Mouse (Mus musculus) heart, embryonic 15.5 days (tissue): ENCODE results near the gene Crlf3. TPM values are rescaled to one million over a fixed set of nuclear protein-coding genes. Genes with fewer than 3 reads are reported as not detected.

Source experiments
- ATAC-seq: fragments of 200-750 bp; cut with Nextera tagmentation; replicated peaks from 2 replicates; pipeline ENCODE4 v1.8.0; 2017; ENCODE audit warnings: low read depth, moderate TSS enrichment; ENCODE audit not compliant: insufficient number of reproducible peaks, insufficient read depth, low FRiP score
- H3K27ac ChIP-seq: fragments of 300-500 bp; sonication (generic); 2 replicates; pipeline ENCODE4 v1.5.1; 2015; ENCODE audit warnings: mild to moderate bottlenecking, inconsistent platforms
- H3K27me3 ChIP-seq: fragments of 300-500 bp; sonication (generic); 2 replicates; pipeline ENCODE4 v1.6.1; 2015; ENCODE audit warnings: inconsistent platforms
- H3K36me3 ChIP-seq: fragments of 300-500 bp; sonication (generic); 2 replicates; pipeline ENCODE4 v1.6.1; 2015; ENCODE audit warnings: mild to moderate bottlenecking, inconsistent platforms
- H3K4me1 ChIP-seq: fragments of 300-500 bp; sonication (generic); replicated peaks from 2 replicates; pipeline ENCODE4 v1.6.1; 2015; ENCODE audit warnings: inconsistent platforms
- H3K4me2 ChIP-seq: fragments of 300-500 bp; sonication (generic); 2 replicates; pipeline ENCODE4 v1.6.1; 2015; ENCODE audit warnings: inconsistent platforms, mild to moderate bottlenecking, moderate library complexity
- H3K4me3 ChIP-seq: fragments of 300-500 bp; sonication (generic); 2 replicates; pipeline ENCODE4 v1.5.1; 2015; ENCODE audit warnings: mild to moderate bottlenecking, inconsistent platforms
- H3K9ac ChIP-seq: fragments of 300-500 bp; sonication (generic); 2 replicates; pipeline ENCODE4 v1.6.1; 2015; ENCODE audit warnings: mild to moderate bottlenecking, inconsistent platforms
- H3K9me3 ChIP-seq: fragments of 300-500 bp; sonication (generic); replicated peaks from 2 replicates; pipeline ENCODE4 v1.6.1; 2016; ENCODE audit warnings: inconsistent platforms
- WGBS: fragments of 180-500 bp; shearing (Covaris S2); methylation state at CpG from one replicate; pipeline ENCODE4 v1.1.7; 2015; ENCODE audit warnings: mixed read lengths; 5-methylcytosine and 5-hydroxymethylcytosine counted together
- polyA plus RNA-seq: library from polyadenylated mRNA; unstranded; fragments of >200 nt; fragmentation: Nextera tagmentation; extraction: Ambion mirVana; gene quantifications from 2 replicates; pipeline ENCODE4 v1.2.1, GENCODE M21; 2015

Gene Crlf3
- 29.2 and 37.4 TPM in 2 replicates for polyA plus RNA-seq

GRCm38 (mm10) chr11:80080826-80081728 lies at the start of gene Crlf3:
TSS of gene Crlf3 (minus strand) at chr11:80080991.
- peak within 1 kb of the TSS; percentile 99 for H3K27ac ChIP-seq
- H3K4me3 ChIP-seq: peak within 1 kb of the TSS; percentile 100
- peak within 1 kb of the TSS; percentile 99 for H3K9ac ChIP-seq
- no peaks in the 10 kb centered on the region for H3K36me3 ChIP-seq
- no peaks in the 10 kb centered on the region for H3K9me3 ChIP-seq
- WGBS: 2% methylated on average over 54 of the region's 55 CpGs
- H3K27me3 ChIP-seq: no peaks in the 10 kb centered on the region
- H3K4me2 ChIP-seq: peak within 1 kb of the TSS; percentile 68
- ATAC-seq: peak; percentile 96
- H3K4me1 ChIP-seq: peaks cover 20% of the 10 kb centered on the region

- Histone ChIP-seq H3K27me3 (no peaks in the 10 kb centered on the region), H3K36me3 (peaks cover 58% of the 10 kb centered on the region), H3K4me2 (no peak overlapping the region), H3K9ac (no peak overlapping the region), H3K4me3 (no peak overlapping the region), H3K4me1 (no peaks in the 10 kb centered on the region), H3K9me3 (no peaks in the 10 kb centered on the region), H3K27ac (no peak overlapping the region)
- WGBS: 56% methylated on average over 1 of the region's 1 CpGs
- ATAC-seq: no peak
Measured at GRCm38 (mm10) chr11:80116411-80116810, 35.6 kb upstream of the Crlf3 start.

GRCm38 (mm10) chr11:80104407-80104806 lies 23.6 kb upstream of the Crlf3 start:
- H3K9ac ChIP-seq: no peak overlapping the region
- 74% methylated on average over 1 of the region's 1 CpGs for WGBS
- no peaks in the 10 kb centered on the region for H3K27me3 ChIP-seq
- no peak overlapping the region for H3K4me3 ChIP-seq
- no peak overlapping the region for H3K4me2 ChIP-seq
- peaks cover 28% of the 10 kb centered on the region for H3K36me3 ChIP-seq
- H3K27ac ChIP-seq: no peak overlapping the region
- no peaks in the 10 kb centered on the region for H3K4me1 ChIP-seq
- no peak for ATAC-seq
- H3K9me3 ChIP-seq: no peaks in the 10 kb centered on the region

DNA sequence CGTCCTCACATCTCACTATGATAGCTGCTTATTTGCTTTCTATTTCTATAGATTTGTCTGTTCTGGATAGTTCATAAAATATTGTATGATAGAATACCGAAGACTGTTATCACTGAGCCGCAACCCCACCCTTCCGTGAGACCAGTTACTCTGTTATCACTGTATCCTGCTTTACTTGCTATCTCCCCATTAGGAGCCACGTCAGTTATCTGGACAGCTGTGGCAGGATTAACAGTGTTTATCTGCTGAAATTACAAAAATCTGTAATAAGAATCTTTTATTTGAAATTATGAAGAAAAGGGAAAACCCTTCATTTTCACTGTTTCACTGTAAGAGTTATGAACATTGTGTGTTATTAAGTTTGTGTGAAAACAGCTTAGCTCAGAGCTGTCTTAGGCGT lies 20.5 kb upstream of the Crlf3 start:
- Histone ChIP-seq H3K4me2 (no peak overlapping the region), H3K36me3 (peaks cover 25% of the 10 kb centered on the region), H3K27me3 (no peaks in the 10 kb centered on the region), H3K4me3 (no peak overlapping the region), H3K9ac (no peak overlapping the region), H3K9me3 (no peaks in the 10 kb centered on the region), H3K4me1 (no peaks in the 10 kb centered on the region), H3K27ac (no peak overlapping the region)
- WGBS: 78% methylated on average over 6 of the region's 6 CpGs
- ATAC-seq: no peak

DNA sequence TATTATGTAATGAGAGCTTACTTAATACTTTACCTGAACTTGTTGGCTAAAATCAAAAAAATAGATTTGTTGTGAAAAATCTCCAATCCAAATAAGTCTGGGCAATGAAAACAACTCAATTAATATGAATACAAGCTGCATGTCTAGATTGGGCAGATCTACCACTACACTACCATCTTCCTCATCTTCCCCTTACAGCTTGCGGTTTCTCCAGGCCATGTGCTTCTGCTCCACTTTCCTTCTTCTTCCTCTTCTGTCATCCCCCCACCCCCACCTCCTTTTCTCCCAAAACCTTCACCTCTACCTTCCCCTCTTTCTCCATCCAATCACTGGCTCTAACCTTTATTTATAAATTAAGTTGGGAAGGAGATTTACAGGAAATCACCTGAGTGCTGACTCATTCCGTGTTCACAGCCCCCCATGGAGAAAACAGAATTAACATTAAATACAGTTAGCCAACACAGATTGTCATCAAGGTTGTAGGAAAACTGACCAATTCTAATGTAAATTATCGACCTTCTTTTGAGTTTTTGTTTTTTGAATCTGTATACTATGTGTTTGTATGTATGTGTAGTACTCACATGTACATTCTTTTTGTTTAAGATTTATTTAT lies 17.8 kb upstream of the Crlf3 start:
- H3K36me3 ChIP-seq: peaks cover 29% of the 10 kb centered on the region
- no peak overlapping the region for H3K27ac ChIP-seq
- no peaks in the 10 kb centered on the region for H3K9me3 ChIP-seq
- H3K27me3 ChIP-seq: no peaks in the 10 kb centered on the region
- H3K4me3 ChIP-seq: no peak overlapping the region
- no peak overlapping the region for H3K4me2 ChIP-seq
- H3K4me1 ChIP-seq: no peaks in the 10 kb centered on the region
- ATAC-seq: no peak
- 87% methylated on average over 3 of the region's 3 CpGs for WGBS
- H3K9ac ChIP-seq: no peak overlapping the region

DNA sequence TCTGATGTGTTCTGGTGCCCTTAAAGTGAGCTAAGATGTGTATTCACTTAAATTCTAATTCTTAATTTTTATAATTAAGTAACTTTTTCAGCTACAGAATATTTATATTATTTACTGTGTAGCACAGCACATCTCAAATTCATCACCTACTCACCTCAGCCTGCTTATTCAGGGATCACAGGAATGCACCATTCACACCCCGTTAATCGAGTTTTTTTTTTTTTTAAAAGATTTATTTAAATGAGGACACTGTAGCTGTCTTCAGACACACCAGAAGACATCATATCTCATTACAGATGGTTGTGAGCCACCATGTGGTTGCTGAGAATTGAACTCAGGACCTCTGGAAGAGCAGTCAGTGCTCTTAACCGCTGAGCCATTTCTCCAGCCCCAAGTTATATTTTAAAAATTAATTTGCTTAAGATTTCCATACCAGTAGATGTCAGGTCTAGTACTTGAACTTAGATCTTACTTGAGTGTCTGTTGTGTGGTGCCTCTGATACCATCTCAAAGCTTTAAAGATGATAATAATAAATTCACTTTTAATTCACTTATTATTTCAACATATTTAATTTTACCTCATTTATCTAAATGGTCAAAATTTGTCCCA lies 9.9 kb upstream of the Crlf3 start:
- no peak overlapping the region for H3K27ac ChIP-seq
- 0 out of 2 replicates have a peak, but pooled peaks cover 3% of the 10 kb centered on the region for H3K36me3 ChIP-seq
- H3K9me3 ChIP-seq: no peaks in the 10 kb centered on the region
- WGBS: 49% methylated on average over 3 of the region's 3 CpGs
- no peak for ATAC-seq
- peak overlapping the region; percentile 82; the same call in 1 of the 2 replicates for H3K9ac ChIP-seq
- H3K27me3 ChIP-seq: no peaks in the 10 kb centered on the region
- H3K4me1 ChIP-seq: peaks cover 6% of the 10 kb centered on the region
- H3K4me3 ChIP-seq: peak overlapping the region; percentile 90
- peak overlapping the region; percentile 72 for H3K4me2 ChIP-seq

DNA sequence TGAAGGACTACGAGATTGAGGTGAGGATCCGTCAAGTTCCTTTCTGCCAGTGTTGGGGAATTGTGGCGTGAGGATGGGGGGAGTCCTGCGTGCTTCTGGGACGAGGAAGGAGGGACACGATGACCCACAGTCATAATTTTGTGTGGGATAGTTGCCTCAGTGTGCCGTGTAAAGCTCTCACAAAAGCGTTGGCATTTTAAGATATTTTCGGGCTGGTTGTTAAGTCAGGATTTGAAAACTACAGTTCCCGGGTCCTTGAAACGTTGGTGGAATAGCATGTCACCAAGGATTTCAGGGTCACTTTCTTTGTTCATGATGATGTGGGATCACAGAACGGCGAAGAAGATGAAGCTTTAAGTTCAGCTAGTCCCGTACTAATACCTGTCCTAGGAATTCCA lies 9.0 kb upstream of the Crlf3 start:
- no peak for ATAC-seq
- H3K4me1 ChIP-seq: peaks cover 6% of the 10 kb centered on the region
- WGBS: under 1% methylated on average over 14 of the region's 14 CpGs
- peak overlapping the region; percentile 72 for H3K4me2 ChIP-seq
- H3K36me3 ChIP-seq: no peaks in the 10 kb centered on the region
- H3K4me3 ChIP-seq: peak overlapping the region; percentile 90
- peak overlapping the region; percentile 82 for H3K9ac ChIP-seq
- H3K9me3 ChIP-seq: no peaks in the 10 kb centered on the region
- peak overlapping the region; percentile 58; the same call in 1 of the 2 replicates for H3K27ac ChIP-seq
- H3K27me3 ChIP-seq: no peaks in the 10 kb centered on the region

- 3% methylated on average over 57 of the region's 57 CpGs for WGBS
- peak; percentile 77 for ATAC-seq
- Histone ChIP-seq H3K36me3 (no peaks in the 10 kb centered on the region), H3K9me3 (no peaks in the 10 kb centered on the region), H3K4me3 (peak within 1 kb of the TSS; percentile 90), H3K27ac (peak within 1 kb of the TSS; percentile 58), H3K4me1 (peaks cover 6% of the 10 kb centered on the region), H3K27me3 (no peaks in the 10 kb centered on the region), H3K9ac (peak within 1 kb of the TSS; percentile 82), H3K4me2 (peak within 1 kb of the TSS; percentile 72)
Measured at GRCm38 (mm10) chr11:80088917-80089816, 8.4 kb upstream of the Crlf3 start, which contains the start of gene Atad5. TSS of gene Atad5 (plus strand) at chr11:80089400.

DNA sequence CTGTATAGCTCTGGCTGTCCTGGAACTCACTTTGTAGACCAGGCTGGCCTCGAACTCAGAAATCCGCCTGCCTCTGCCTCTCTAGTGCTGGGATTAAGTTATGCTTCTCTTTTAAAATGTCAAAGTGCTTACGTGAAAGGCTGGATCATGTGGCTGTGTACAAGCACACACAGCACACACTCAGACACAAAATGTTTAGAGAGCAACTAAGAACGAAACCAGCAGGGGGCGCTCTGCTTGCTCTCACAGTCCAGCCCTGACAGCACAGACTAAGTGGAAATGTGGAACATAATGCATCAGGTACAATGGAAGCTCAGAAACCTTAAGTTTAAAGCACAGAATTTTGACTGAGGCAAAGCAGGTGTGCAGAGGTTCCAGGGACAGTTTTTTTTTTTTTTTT lies 6.1 kb upstream of the Crlf3 start:
- Histone ChIP-seq H3K27me3 (no peaks in the 10 kb centered on the region), H3K4me1 (peaks cover 7% of the 10 kb centered on the region), H3K9me3 (no peaks in the 10 kb centered on the region), H3K4me2 (no peak overlapping the region), H3K9ac (no peak overlapping the region), H3K36me3 (no peaks in the 10 kb centered on the region), H3K4me3 (no peak overlapping the region), H3K27ac (no peak overlapping the region)
- peak; percentile 51; the same call in 1 of the 2 replicates for ATAC-seq
- WGBS: 9% methylated on average over 5 of the region's 5 CpGs

DNA sequence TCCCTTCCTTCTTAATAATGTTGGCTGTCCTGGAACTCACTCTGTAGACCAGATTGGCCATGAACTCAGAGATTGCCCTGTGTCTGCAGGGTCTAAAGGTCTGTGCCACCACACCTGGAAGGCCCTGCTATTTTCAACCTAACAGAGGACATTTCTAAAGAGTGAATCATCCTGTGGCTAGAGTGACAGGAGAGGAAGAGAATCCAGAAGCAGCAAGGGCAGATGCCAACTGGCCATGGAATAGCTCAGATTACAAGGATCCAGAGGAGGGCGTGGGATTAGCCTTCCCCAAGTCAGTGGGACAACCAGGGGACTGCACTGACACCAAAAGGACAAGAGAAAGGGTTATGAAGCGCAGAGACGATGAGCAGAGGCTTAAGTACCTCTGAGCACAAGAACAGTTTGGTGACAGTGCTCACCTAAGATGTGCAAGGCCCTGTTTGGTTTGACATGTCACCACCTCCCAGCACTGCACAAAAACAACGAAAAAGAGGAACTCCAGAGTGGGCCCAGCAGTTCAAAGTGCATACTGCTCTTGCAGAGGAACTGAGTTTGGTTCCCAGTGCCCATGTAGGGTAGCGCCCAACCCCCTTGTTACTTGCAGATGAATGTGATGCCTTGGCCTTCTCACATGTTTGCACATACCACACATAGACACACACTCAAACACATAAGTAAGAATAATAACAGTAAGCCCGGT lies 4.7 kb upstream of the Crlf3 start:
- ATAC-seq: no peak
- Histone ChIP-seq H3K4me1 (peaks cover 14% of the 10 kb centered on the region), H3K4me3 (no peak overlapping the region), H3K27me3 (no peaks in the 10 kb centered on the region), H3K36me3 (no peaks in the 10 kb centered on the region), H3K27ac (no peak overlapping the region; the same call in 1 of the 2 replicates), H3K9me3 (no peaks in the 10 kb centered on the region), H3K4me2 (no peak overlapping the region), H3K9ac (no peak overlapping the region)
- WGBS: 59% methylated on average over 6 of the region's 6 CpGs
